Mouse (Mus musculus): ENCODE results near the gene Irak4.

Gene Irak4

DNA sequence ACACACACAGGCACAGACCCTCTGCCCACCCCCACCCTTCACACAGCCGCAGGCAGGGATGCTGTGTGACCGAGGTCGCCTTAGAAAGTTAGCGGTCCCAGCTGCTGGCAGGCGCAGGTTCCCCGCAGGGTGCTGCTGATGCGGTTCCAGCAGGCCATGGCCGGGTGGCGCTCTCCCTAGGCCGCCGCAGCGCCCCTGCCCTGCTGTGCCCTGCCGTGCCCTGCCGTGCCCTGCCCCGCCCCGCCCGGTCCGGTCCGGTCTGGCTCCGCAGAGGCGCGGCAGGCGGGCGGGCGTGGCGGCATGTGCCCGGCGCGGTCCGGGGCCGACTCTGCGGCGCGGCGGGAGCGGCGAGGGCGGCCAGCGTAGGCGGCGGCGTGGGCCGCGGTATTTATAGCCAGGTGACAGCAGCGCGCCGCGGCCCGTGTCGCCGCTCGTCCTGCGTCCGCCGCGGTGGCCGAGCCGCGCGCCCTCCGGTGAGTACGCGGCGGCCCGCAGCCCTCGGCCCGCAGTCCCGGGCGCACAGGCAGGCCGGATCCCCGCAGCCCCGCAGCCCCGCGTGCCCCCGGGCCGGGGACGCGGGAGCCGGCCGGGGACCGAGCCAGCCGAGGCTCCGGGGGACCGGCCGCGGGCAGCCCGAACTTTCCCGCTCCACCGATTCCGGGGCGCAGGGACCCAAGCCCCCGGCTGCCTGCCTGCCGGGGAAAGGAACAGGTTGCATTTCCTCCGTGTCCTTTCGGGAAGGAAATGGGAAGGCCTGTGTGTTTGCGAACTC lies 85.6 kb downstream of the Irak4 start, which contains the start of gene Tmem117:
Gene Tmem117 (plus strand): TSS at position 403 of the 772 bp plus-strand sequence.
- DNase-seq, result peak; percentile 72

DNA sequence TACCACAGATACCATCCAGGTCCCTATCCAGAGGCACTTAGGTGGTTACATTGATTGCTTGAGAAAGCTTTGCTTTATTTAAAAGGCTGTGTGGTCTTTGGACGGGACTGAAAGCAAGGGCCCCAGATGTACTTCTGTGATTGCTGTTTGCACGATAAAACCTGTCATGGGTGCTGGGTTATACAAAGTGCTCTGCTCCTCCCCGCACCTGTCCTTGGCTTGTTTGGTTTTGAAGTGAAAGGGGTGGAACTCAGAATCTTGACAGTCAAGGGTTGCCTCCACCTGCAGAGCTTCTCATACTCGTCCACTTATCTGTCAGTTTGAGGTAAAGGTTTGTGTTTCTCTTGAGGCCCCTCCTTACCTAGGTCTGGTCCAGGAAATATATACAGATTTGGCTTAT lies 87.1 kb downstream of the Irak4 start:
- DNase-seq, result no peak
